ENCODE assay signal across 9 mouse cellular contexts in genomic region chr11:117056958-117057357, GRCm38 (mm10). TPM values are rescaled to one million over a fixed set of nuclear protein-coding genes. Genes with fewer than 3 reads are reported as not detected.
A peak's percentile ranks its signal among the peaks of the same experiment; 100 is the strongest.
DNase-seq lines count a peak whose midpoint lies in the region; ATAC-seq and TF ChIP-seq lines count a peak whose summit lies in the region.
"Had no signal": no experiment of that assay in that cellular context is flagged by ENCODE, and none has a peak within 500 bp of the region (broad histone marks: within the 10 kb centered on the region; RNA-seq: fewer than 3 reads in every experiment).

No protein-coding gene starts in this region.

- H3K27ac ChIP-seq in heart, embryonic 12.5 days (ENCODE audit: poor library complexity, severe bottlenecking) = no peak overlapping the region
- H3K27ac ChIP-seq in lung, embryonic 14.5 days (ENCODE audit: low read depth) = no peak overlapping the region
- H3K27ac ChIP-seq: stomach, embryonic 15.5 days had no signal

- H3K9me3 ChIP-seq in heart, embryonic 12.5 days (replicated peaks) = no peaks in the 10 kb centered on the region
- no peaks in the 10 kb centered on the region for H3K9me3 ChIP-seq in lung, embryonic 14.5 days (ENCODE audit: low read depth, low read length)
- H3K9me3 ChIP-seq: stomach, embryonic 15.5 days had no signal

- H3K27me3 ChIP-seq in heart, embryonic 12.5 days (replicated peaks) = no peaks in the 10 kb centered on the region
- H3K27me3 ChIP-seq in lung, embryonic 14.5 days (ENCODE audit: insufficient read depth, low read length) = no peaks in the 10 kb centered on the region
- H3K27me3 ChIP-seq: stomach, embryonic 15.5 days had no signal

- H3K36me3 ChIP-seq in heart, embryonic 12.5 days = no peaks in the 10 kb centered on the region
- no peaks in the 10 kb centered on the region for H3K36me3 ChIP-seq in lung, embryonic 14.5 days (ENCODE audit: insufficient read depth)
- H3K36me3 ChIP-seq: stomach, embryonic 15.5 days had no signal

- peak; percentile 47 for DNase-seq in CD4-positive helper T cell, adult 2 months (ENCODE audit: low read depth, low spot score)
- DNase-seq in adrenal gland, adult 2 months = peak; percentile 69
- DNase-seq in embryo, embryonic 11 days = peak; percentile 88
- DNase-seq in kidney, postnatal 14 days = peak; percentile 79
- peak; percentile 95 for DNase-seq in lung, embryonic 14.5 days
- DNase-seq in ovary, postnatal 36 days (ENCODE audit: low spot score) = peak; percentile 39
- DNase-seq in urinary bladder, postnatal 25 days (ENCODE audit: low spot score) = peak; percentile 60

- no peak overlapping the region for H3K4me2 ChIP-seq in heart, embryonic 12.5 days
- no peak overlapping the region for H3K4me2 ChIP-seq in lung, embryonic 14.5 days
- H3K4me2 ChIP-seq: stomach, embryonic 15.5 days had no signal

- ATAC-seq in heart, embryonic 12.5 days (ENCODE audit: insufficient number of reproducible peaks, low FRiP score) = 0 out of 2 replicates have a peak, but pooled peaks have one; percentile 10
- peak; percentile 44; the same call in 1 of the 2 replicates for ATAC-seq in lung, embryonic 14.5 days (ENCODE audit: insufficient read depth)

- H3K4me3 ChIP-seq in heart, embryonic 12.5 days = no peak overlapping the region
- H3K4me3 ChIP-seq in lung, embryonic 14.5 days (ENCODE audit: low read depth, low read length) = no peak overlapping the region
- H3K4me3 ChIP-seq: stomach, embryonic 15.5 days had no signal

- peaks cover 23% of the 10 kb centered on the region for H3K4me1 ChIP-seq in heart, embryonic 12.5 days (replicated peaks)
- no peaks in the 10 kb centered on the region for H3K4me1 ChIP-seq in lung, embryonic 14.5 days (ENCODE audit: insufficient read depth)

- H3K9ac ChIP-seq in heart, embryonic 12.5 days = no peak overlapping the region
- H3K9ac ChIP-seq in lung, embryonic 14.5 days = no peak overlapping the region
- H3K9ac ChIP-seq: stomach, embryonic 15.5 days had no signal

- peak; percentile 91 for TF ChIP-seq CTCF in lung, embryonic 14.5 days (IDR thresholded peaks at IDR 0.05; ENCODE audit: low read depth)

- 12% methylated on average over 9 of the region's 9 CpGs for WGBS in heart, embryonic 12.5 days
- WGBS in lung, embryonic 14.5 days = 13% methylated on average over 9 of the region's 9 CpGs

RNA-seq across cellular contexts. Expression of gene Sec14l1, which starts 58.0 kb away (rescaled TPM):
- total RNA-seq in adrenal gland, adult 2 months (2021) = 100 to 1,000 TPM; 117 to 175 TPM
- polyA plus RNA-seq in adrenal gland, adult 2 months (2012; rRNA removed) = 140 and 161 TPM in 2 replicates
- 53.4 and 56.6 TPM in 2 replicates for polyA plus RNA-seq in heart, embryonic 12.5 days (2016; fragmentation: Nextera tagmentation; extraction: Ambion mirVana)
- polyA plus RNA-seq in lung, embryonic 14.5 days (2014; fragmentation: Nextera tagmentation; extraction: Ambion mirVana) = 44.3 and 46.2 TPM in 2 replicates

Comparison
In these comparisons a context has a peak if more than half of its experiments do, and no peak if none do; other contexts are left out.
1. DNase-seq: peak in every context shown above with its lines; median percentile 95 in lung, embryonic 14.5 days; 88 in embryo, embryonic 11 days; 79 in kidney, postnatal 14 days; 69 in adrenal gland, adult 2 months; 60 in urinary bladder, postnatal 25 days; 47 in CD4-positive helper T cell, adult 2 months; 39 in ovary, postnatal 36 days.